Mouse (Mus musculus): ENCODE data around the gene Hdac6. TPM values are rescaled to one million over a fixed set of nuclear protein-coding genes. Genes with fewer than 3 reads are reported as not detected.
A peak's percentile ranks its signal among the peaks of the same experiment; 100 is the strongest.

Gene Hdac6
- 103 and 111 TPM in 2 replicates for total RNA-seq (2014; rRNA removed)
- 65.5 and 68.3 TPM in 2 replicates for polyA plus RNA-seq (2015; fragmentation: Nextera tagmentation; extraction: Ambion mirVana)

GRCm38 (mm10) chrX:7947108-7947899 is at the start of gene Hdac6:
Gene Hdac6, minus strand, starts transcription at chrX:7947889.
- Histone ChIP-seq H3K27ac (ENCODE audit: low read depth, low read length) (peak within 1 kb of the TSS; percentile 71), H3K9ac (replicated peaks; ENCODE audit: low read length, poor library complexity, severe bottlenecking) (peak within 1 kb of the TSS; percentile 54), H3K36me3 (ENCODE audit: insufficient read depth, low read length) (0 out of 2 replicates have a peak, but pooled peaks cover 2% of the 10 kb centered on the region), H3K4me2 (ENCODE audit: low read depth, low read length, poor library complexity, severe bottlenecking) (peak within 1 kb of the TSS; percentile 54), H3K9me3 (ENCODE audit: low read length) (no peaks in the 10 kb centered on the region), H3K4me3 (ENCODE audit: low read depth, low read length) (peak within 1 kb of the TSS; percentile 43), H3K4me1 (ENCODE audit: insufficient read depth, low read length) (no peaks in the 10 kb centered on the region), H3K27me3 (ENCODE audit: insufficient read depth, low read length) (no peaks in the 10 kb centered on the region)
- ATAC-seq (ENCODE audit: low FRiP score) (peak; percentile 35; the same call in 1 of the 2 replicates), DNase-seq (ENCODE audit: low spot score) (peak; percentile 1)
- no peak for TF ChIP-seq CTCF (IDR thresholded peaks at IDR 0.05)
- WGBS: 22% methylated on average over 36 of the region's 37 CpGs

GRCm38 (mm10) chrX:7993068-7993735 is 45.5 kb upstream of the Hdac6 start:
- ATAC-seq (ENCODE audit: low FRiP score): no peak
- TF ChIP-seq CTCF (IDR thresholded peaks at IDR 0.05): no peak
- Histone ChIP-seq H3K4me1 (ENCODE audit: insufficient read depth, low read length) (no peaks in the 10 kb centered on the region), H3K9me3 (ENCODE audit: low read length) (no peaks in the 10 kb centered on the region), H3K4me3 (ENCODE audit: low read depth, low read length) (no peak overlapping the region), H3K36me3 (ENCODE audit: insufficient read depth, low read length) (no peaks in the 10 kb centered on the region), H3K27me3 (ENCODE audit: insufficient read depth, low read length) (no peaks in the 10 kb centered on the region), H3K27ac (ENCODE audit: low read depth, low read length) (no peak overlapping the region), H3K4me2 (ENCODE audit: low read depth, low read length, poor library complexity, severe bottlenecking) (no peak overlapping the region), H3K9ac (replicated peaks; ENCODE audit: low read length, poor library complexity, severe bottlenecking) (no peak overlapping the region)
- no peak for DNase-seq (ENCODE audit: low spot score)
- WGBS: 71% methylated on average over 10 of the region's 10 CpGs

GRCm38 (mm10) chrX:7992379-7993067 is 44.8 kb upstream of the Hdac6 start:
- TF ChIP-seq CTCF (IDR thresholded peaks at IDR 0.05): no peak
- H3K4me2 ChIP-seq (ENCODE audit: low read depth, low read length, poor library complexity, severe bottlenecking): no peak overlapping the region
- no peak overlapping the region for H3K9ac ChIP-seq (replicated peaks; ENCODE audit: low read length, poor library complexity, severe bottlenecking)
- no peak for DNase-seq (ENCODE audit: low spot score)
- no peaks in the 10 kb centered on the region for H3K4me1 ChIP-seq (ENCODE audit: insufficient read depth, low read length)
- H3K27me3 ChIP-seq (ENCODE audit: insufficient read depth, low read length): no peaks in the 10 kb centered on the region
- WGBS: 53% methylated on average over 8 of the region's 8 CpGs
- H3K27ac ChIP-seq (ENCODE audit: low read depth, low read length): no peak overlapping the region
- no peaks in the 10 kb centered on the region for H3K9me3 ChIP-seq (ENCODE audit: low read length)
- no peaks in the 10 kb centered on the region for H3K36me3 ChIP-seq (ENCODE audit: insufficient read depth, low read length)
- no peak overlapping the region for H3K4me3 ChIP-seq (ENCODE audit: low read depth, low read length)
- ATAC-seq (ENCODE audit: low FRiP score): no peak

GRCm38 (mm10) chrX:7981368-7981767 is 33.7 kb upstream of the Hdac6 start:
- H3K27ac ChIP-seq (ENCODE audit: low read depth, low read length): no peak overlapping the region
- no peak overlapping the region for H3K9ac ChIP-seq (replicated peaks; ENCODE audit: low read length, poor library complexity, severe bottlenecking)
- H3K9me3 ChIP-seq (ENCODE audit: low read length): no peaks in the 10 kb centered on the region
- no peak overlapping the region for H3K4me2 ChIP-seq (ENCODE audit: low read depth, low read length, poor library complexity, severe bottlenecking)
- ATAC-seq (ENCODE audit: low FRiP score) (no peak), DNase-seq (ENCODE audit: low spot score) (no peak)
- TF ChIP-seq CTCF (IDR thresholded peaks at IDR 0.05): no peak
- H3K27me3 ChIP-seq (ENCODE audit: insufficient read depth, low read length): no peaks in the 10 kb centered on the region
- no peak overlapping the region for H3K4me3 ChIP-seq (ENCODE audit: low read depth, low read length)
- no peaks in the 10 kb centered on the region for H3K4me1 ChIP-seq (ENCODE audit: insufficient read depth, low read length)
- H3K36me3 ChIP-seq (ENCODE audit: insufficient read depth, low read length): no peaks in the 10 kb centered on the region
- 89% methylated on average over 7 of the region's 7 CpGs for WGBS

- Histone ChIP-seq H3K4me2 (ENCODE audit: low read depth, low read length, poor library complexity, severe bottlenecking) (no peak within 1 kb of the TSS), H3K4me3 (ENCODE audit: low read depth, low read length) (no peak within 1 kb of the TSS), H3K9me3 (ENCODE audit: low read length) (no peaks in the 10 kb centered on the region), H3K27me3 (ENCODE audit: insufficient read depth, low read length) (no peaks in the 10 kb centered on the region), H3K36me3 (ENCODE audit: insufficient read depth, low read length) (no peaks in the 10 kb centered on the region), H3K27ac (ENCODE audit: low read depth, low read length) (no peak within 1 kb of the TSS), H3K4me1 (ENCODE audit: insufficient read depth, low read length) (no peaks in the 10 kb centered on the region), H3K9ac (replicated peaks; ENCODE audit: low read length, poor library complexity, severe bottlenecking) (no peak within 1 kb of the TSS)
- TF ChIP-seq CTCF (IDR thresholded peaks at IDR 0.05): no peak
- no peak for DNase-seq (ENCODE audit: low spot score)
- no peak for ATAC-seq (ENCODE audit: low FRiP score)
- WGBS: 92% methylated on average over 11 of the region's 11 CpGs
Observed at GRCm38 (mm10) chrX:7977892-7978291, 30.2 kb upstream of the Hdac6 start, which contains the start of gene Gata1. Gene Gata1, minus strand, starts transcription at chrX:7978071.

Measured in midbrain, postnatal 0 days (tissue).